ENCODE assay signal across 8 mouse cellular contexts in genomic region chr1:86531547-86532321, GRCm38 (mm10). TPM values are rescaled to one million over a fixed set of nuclear protein-coding genes. Genes with fewer than 3 reads are reported as not detected.
DNase-seq lines count a peak whose midpoint lies in the region; ATAC-seq and TF ChIP-seq lines count a peak whose summit lies in the region.

No protein-coding gene starts in this region.

- 0 out of 2 replicates have a peak overlapping the region, but pooled peaks have one; percentile 2 for H3K27ac ChIP-seq in heart, embryonic 12.5 days (ENCODE audit: poor library complexity, severe bottlenecking)
- H3K27ac ChIP-seq in limb, embryonic 12.5 days, result peak overlapping the region; percentile 74
- peak overlapping the region; percentile 25; the same call in 1 of the 2 replicates for H3K27ac ChIP-seq in neural tube, embryonic 14.5 days (ENCODE audit: low read depth, low read length)

- 10% methylated on average over 13 of the region's 13 CpGs for WGBS in heart, embryonic 12.5 days
- WGBS in limb, embryonic 12.5 days, result 4% methylated on average over 13 of the region's 13 CpGs
- whole genome bisulfite sequencing in neural tube, embryonic 14.5 days, result 8% methylated on average over 13 of the region's 13 CpGs

- H3K9me3 ChIP-seq in heart, embryonic 12.5 days (replicated peaks), result no peaks in the 10 kb centered on the region
- peaks cover 6% of the 10 kb centered on the region for H3K9me3 ChIP-seq in G1E (replicated peaks)
- 0 out of 2 replicates have a peak, but pooled peaks cover 4% of the 10 kb centered on the region for H3K9me3 ChIP-seq in limb, embryonic 12.5 days
- no peaks in the 10 kb centered on the region for H3K9me3 ChIP-seq in neural tube, embryonic 14.5 days (ENCODE audit: control insufficient read depth, low read length)

- H3K4me3 ChIP-seq in heart, embryonic 12.5 days, result no peak overlapping the region
- H3K4me3 ChIP-seq in G1E (ENCODE audit: low read depth, low read length), result no peak overlapping the region; the same call in 1 of the 2 replicates
- peak overlapping the region; percentile 19 for H3K4me3 ChIP-seq in limb, embryonic 12.5 days (replicated peaks)
- no peak overlapping the region for H3K4me3 ChIP-seq in neural tube, embryonic 14.5 days (ENCODE audit: low read depth, low read length)

- H3K4me2 ChIP-seq in heart, embryonic 12.5 days, result peak overlapping the region; percentile 33
- H3K4me2 ChIP-seq in limb, embryonic 12.5 days, result peak overlapping the region; percentile 42
- H3K4me2 ChIP-seq in neural tube, embryonic 14.5 days (ENCODE audit: low read depth, low read length), result peak overlapping the region; percentile 11; the same call in 1 of the 2 replicates

- no peak for TF ChIP-seq CTCF in G1E (IDR thresholded peaks at IDR 0.05; ENCODE audit: low read depth, low read length)

- peaks cover 28% of the 10 kb centered on the region for H3K36me3 ChIP-seq in heart, embryonic 12.5 days
- H3K36me3 ChIP-seq in G1E (replicated peaks), result peaks cover 58% of the 10 kb centered on the region
- H3K36me3 ChIP-seq in limb, embryonic 12.5 days, result peaks cover 53% of the 10 kb centered on the region
- peaks cover 12% of the 10 kb centered on the region; the same call in 1 of the 2 replicates for H3K36me3 ChIP-seq in neural tube, embryonic 14.5 days (ENCODE audit: control insufficient read depth, insufficient read depth, low read length)

- H3K4me1 ChIP-seq in heart, embryonic 12.5 days (replicated peaks), result peaks cover 32% of the 10 kb centered on the region
- peaks cover 38% of the 10 kb centered on the region for H3K4me1 ChIP-seq in G1E (ENCODE audit: insufficient read depth, low read depth, low read length)
- peaks cover 32% of the 10 kb centered on the region for H3K4me1 ChIP-seq in limb, embryonic 12.5 days (replicated peaks)
- H3K4me1 ChIP-seq in neural tube, embryonic 14.5 days (ENCODE audit: control insufficient read depth, insufficient read depth, low read length), result peaks cover 24% of the 10 kb centered on the region; the same call in 1 of the 2 replicates

- intact Hi-C loops in heart, postnatal 14 days (cut with DNase I), result loop anchor here (1.0 kb wide), 2 partner anchors 29 to 92 kb away; no protein-coding TSS in a partner anchor

- no peaks in the 10 kb centered on the region for H3K27me3 ChIP-seq in heart, embryonic 12.5 days (replicated peaks)
- H3K27me3 ChIP-seq in G1E (ENCODE audit: insufficient read depth, low read length), result no peaks in the 10 kb centered on the region
- no peaks in the 10 kb centered on the region for H3K27me3 ChIP-seq in limb, embryonic 12.5 days
- H3K27me3 ChIP-seq in neural tube, embryonic 14.5 days (ENCODE audit: control insufficient read depth, insufficient read depth, low read length), result no peaks in the 10 kb centered on the region

- H3K9ac ChIP-seq in heart, embryonic 12.5 days, result peak overlapping the region; percentile 34; the same call in 1 of the 2 replicates
- 0 out of 2 replicates have a peak overlapping the region, but pooled peaks have one; percentile 24 for H3K9ac ChIP-seq in limb, embryonic 12.5 days (replicated peaks)
- 0 out of 2 replicates have a peak overlapping the region, but pooled peaks have one; percentile 1 for H3K9ac ChIP-seq in neural tube, embryonic 14.5 days (replicated peaks; ENCODE audit: low read depth, low read length)

- ATAC-seq in heart, embryonic 12.5 days (ENCODE audit: insufficient number of reproducible peaks, low FRiP score), result peak; percentile 17; the same call in 1 of the 2 replicates
- peak; percentile 16 for ATAC-seq in G1E (ENCODE audit: extremely low read depth, insufficient number of reproducible peaks, low FRiP score, poor library complexity, severe bottlenecking)
- ATAC-seq in limb, embryonic 12.5 days (ENCODE audit: insufficient number of reproducible peaks, insufficient read depth, low FRiP score, low TSS enrichment, low read depth), result peak; percentile 18; the same call in 1 of the 2 replicates
- peak; percentile 23; the same call in 1 of the 2 replicates for ATAC-seq in neural tube, embryonic 14.5 days (ENCODE audit: low read depth)

- no peak for DNase-seq in heart, postnatal 14 days
- peak; percentile 28 for DNase-seq in G1E (ENCODE audit: low spot score)
- DNase-seq in forelimb bud, embryonic 11.5 days (ENCODE audit: low read depth, low spot score), result peak; percentile 75
- no peak for DNase-seq in urinary bladder, postnatal 4 days (ENCODE audit: low spot score in 2 of 2)
- no peak for DNase-seq in spleen, postnatal 14 days (ENCODE audit: low spot score in 2 of 2)

RNA-seq across cellular contexts. Expression of gene Ptma, which starts 5.2 kb away (rescaled TPM):
- 1,057 and 1,113 TPM in 2 replicates for polyA plus RNA-seq in heart, embryonic 12.5 days (2016; fragmentation: Nextera tagmentation; extraction: Ambion mirVana)
- total RNA-seq in heart, postnatal 14 days (2021), result 100 to 1,000 TPM; 290 to 401 TPM
- total RNA-seq in G1E (2014; fragmentation: Nextera tagmentation) (2,671 and 3,097 TPM in 2 replicates), G1E (2017) (4,796 and 5,087 TPM in 2 replicates)
- polyA plus RNA-seq in G1E (2012), result 14,052 and 14,774 TPM in 2 replicates
- polyA plus RNA-seq in limb, embryonic 12.5 days (2016; fragmentation: Nextera tagmentation; extraction: Ambion mirVana), result 3,930 and 4,018 TPM in 2 replicates
- 1,651 and 1,970 TPM in 2 replicates for polyA plus RNA-seq in neural tube, embryonic 14.5 days (2014; fragmentation: Nextera tagmentation; extraction: Ambion mirVana)

RNA-seq across cellular contexts. Expression of gene Pde6d, which starts 50.7 kb away (rescaled TPM):
- 83.5 and 89.5 TPM in 2 replicates for polyA plus RNA-seq in heart, embryonic 12.5 days (2016; fragmentation: Nextera tagmentation; extraction: Ambion mirVana)
- 10 to 100 TPM; 40.3 to 44.5 TPM for total RNA-seq in heart, postnatal 14 days (2021)
- total RNA-seq in G1E (2014; fragmentation: Nextera tagmentation), result 82.7 and 83.8 TPM in 2 replicates
- 21.8 and 23.4 TPM in 2 replicates for total RNA-seq in G1E (2017)
- polyA plus RNA-seq in G1E (2012), result 56.7 and 72.3 TPM in 2 replicates
- 89.8 and 90.7 TPM in 2 replicates for polyA plus RNA-seq in limb, embryonic 12.5 days (2016; fragmentation: Nextera tagmentation; extraction: Ambion mirVana)
- polyA plus RNA-seq in neural tube, embryonic 14.5 days (2014; fragmentation: Nextera tagmentation; extraction: Ambion mirVana), result 92.9 and 97.4 TPM in 2 replicates

RNA-seq across cellular contexts. Expression of gene Cops7b, which starts 51.0 kb away (rescaled TPM):
- polyA plus RNA-seq in heart, embryonic 12.5 days (2016; fragmentation: Nextera tagmentation; extraction: Ambion mirVana), result 28.6 and 32.6 TPM in 2 replicates
- 10 to 100 TPM; 10.8 to 11.5 TPM for total RNA-seq in heart, postnatal 14 days (2021)
- total RNA-seq in G1E (2014; fragmentation: Nextera tagmentation), result 16.9 and 33.6 TPM in 2 replicates
- 29.1 and 29.3 TPM in 2 replicates for total RNA-seq in G1E (2017)
- polyA plus RNA-seq in G1E (2012), result 43.8 and 47.6 TPM in 2 replicates
- polyA plus RNA-seq in limb, embryonic 12.5 days (2016; fragmentation: Nextera tagmentation; extraction: Ambion mirVana), result 57.8 and 59.2 TPM in 2 replicates
- 52.1 and 55.7 TPM in 2 replicates for polyA plus RNA-seq in neural tube, embryonic 14.5 days (2014; fragmentation: Nextera tagmentation; extraction: Ambion mirVana)

Comparison
In these comparisons a context has a peak if more than half of its experiments do, and no peak if none do; other contexts are left out.
1. H3K27ac ChIP-seq: peak in every context shown above with its lines; median percentile 74 in limb, embryonic 12.5 days; 25 in neural tube, embryonic 14.5 days; 2 in heart, embryonic 12.5 days.
2. DNase-seq: peak in G1E (single experiment) and forelimb bud, embryonic 11.5 days (single experiment); none in heart, postnatal 14 days (0 of 2), urinary bladder, postnatal 4 days (0 of 2) and spleen, postnatal 14 days (0 of 2).
3. Peak in every context shown above with its lines, with median percentiles within 50 percentile points of each other: ATAC-seq, H3K4me2 ChIP-seq and H3K9ac ChIP-seq.